Mouse (Mus musculus): ENCODE data around the gene Gm3417. TPM values are rescaled to one million over a fixed set of nuclear protein-coding genes. Genes with fewer than 3 reads are reported as not detected.

Gene Gm3417
- polyA plus RNA-seq, 1 experiment from 2014 or later, result not detected

DNA sequence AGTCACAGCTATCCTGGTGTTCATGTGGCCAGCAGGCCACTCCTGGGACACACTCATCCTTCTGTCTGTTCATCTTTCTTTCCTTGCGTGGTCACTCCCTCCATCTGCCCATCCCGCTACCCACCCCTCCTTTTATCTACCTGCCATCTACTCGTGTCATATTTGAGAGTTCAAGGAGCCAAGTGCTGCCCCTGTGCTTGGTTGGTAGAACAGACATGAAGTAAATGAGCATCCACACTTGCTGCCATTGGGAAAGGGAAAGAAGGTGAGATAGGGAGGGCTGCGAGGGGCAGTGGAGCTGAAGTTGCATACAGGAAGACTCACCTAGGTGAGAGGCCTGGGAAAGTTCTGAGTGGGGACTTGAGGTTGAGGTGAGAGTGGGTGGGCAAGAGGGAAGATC, 64.2 kb downstream of the Gm3417 start:
- H3K27me3 ChIP-seq (replicated peaks), result no peaks in the 10 kb centered on the region
- no peaks in the 10 kb centered on the region for H3K36me3 ChIP-seq
- no peak overlapping the region for H3K27ac ChIP-seq
- ATAC-seq (ENCODE audit: insufficient read depth, low FRiP score, low read depth), result no peak
- H3K4me2 ChIP-seq, result no peak overlapping the region
- 84% methylated on average over 4 of the region's 4 CpGs for WGBS
- no peak overlapping the region for H3K4me3 ChIP-seq (replicated peaks)
- H3K9ac ChIP-seq, result no peak overlapping the region
- H3K4me1 ChIP-seq, result no peaks in the 10 kb centered on the region
- no peaks in the 10 kb centered on the region for H3K9me3 ChIP-seq

Other genes starting within 250 kb of the Gm3417 start
- gene Wdr27, start 35.6 kb downstream of the Gm3417 start, polyA plus RNA-seq (2015; fragmentation: Nextera tagmentation; extraction: Ambion mirVana), result 5.2 and 7.6 TPM in 2 replicates
- gene 1600012H06Rik, start 35.6 kb downstream of the Gm3417 start, polyA plus RNA-seq (2015; fragmentation: Nextera tagmentation; extraction: Ambion mirVana), result 37.5 and 39.3 TPM in 2 replicates
- gene Phf10, start 17.5 kb downstream of the Gm3417 start, polyA plus RNA-seq (2015; fragmentation: Nextera tagmentation; extraction: Ambion mirVana), result 41.0 and 46.2 TPM in 2 replicates
- 8.3 and 11.1 TPM in 2 replicates for gene 9030025P20Rik, start 322 bp downstream of the Gm3417 start, polyA plus RNA-seq (2015; fragmentation: Nextera tagmentation; extraction: Ambion mirVana)
- gene Gm3435, start 31.4 kb upstream of the Gm3417 start, polyA plus RNA-seq (2015; fragmentation: Nextera tagmentation; extraction: Ambion mirVana), result 7.2 and 8.3 TPM in 2 replicates
- 69.4 and 74.0 TPM in 2 replicates for gene Ermard, start 62.4 kb upstream of the Gm3417 start, polyA plus RNA-seq (2015; fragmentation: Nextera tagmentation; extraction: Ambion mirVana)
- 0.61 TPM in 1 of 2 replicates, not detected in the other for gene Tcte3, start 62.7 kb upstream of the Gm3417 start, polyA plus RNA-seq (2015; fragmentation: Nextera tagmentation; extraction: Ambion mirVana)
- gene Gm3448, start 62.7 kb upstream of the Gm3417 start, polyA plus RNA-seq (2015; fragmentation: Nextera tagmentation; extraction: Ambion mirVana), result 4.1 and 5.2 TPM in 2 replicates

Measured in stomach, embryonic 15.5 days (tissue).